ENCODE assay signal across 27 mouse cellular contexts in genomic region chr1:40432169-40432568, GRCm38 (mm10). TPM values are rescaled to one million over a fixed set of nuclear protein-coding genes. Genes with fewer than 3 reads are reported as not detected.
"Had no signal": no experiment of that assay in that cellular context is flagged by ENCODE, and none has a peak within 500 bp of the region (broad histone marks: within the 10 kb centered on the region; RNA-seq: fewer than 3 reads in every experiment).

No protein-coding gene starts in this region.

- DNase-seq: gastrocnemius, adult 2 months; gastrocnemius, postnatal 10 days; gastrocnemius, postnatal 25 days; heart, adult 18-20 months; heart, postnatal 10 days; heart, postnatal 4 days; kidney, adult 11 months; kidney, adult 2 months; kidney, adult 9 months; kidney, postnatal 14 days; kidney, postnatal 36 days; layer of hippocampus, adult 9-11 months; layer of hippocampus, postnatal 36 days; left cerebral cortex, postnatal 4 days; liver, embryonic 13.5 days had no signal

- H3K4me3 ChIP-seq: gastrocnemius, adult 2 months; heart, embryonic 10.5 days; heart, embryonic 12.5 days; hindbrain, embryonic 10.5 days; hindbrain, embryonic 13.5 days; hindbrain, embryonic 15.5 days; kidney, embryonic 15.5 days; limb, embryonic 13.5 days; limb, embryonic 15.5 days; liver, embryonic 13.5 days had no signal

- H3K36me3 ChIP-seq: heart, embryonic 10.5 days; heart, embryonic 12.5 days; hindbrain, embryonic 10.5 days; hindbrain, embryonic 13.5 days; hindbrain, embryonic 15.5 days; kidney, embryonic 15.5 days; limb, embryonic 13.5 days; limb, embryonic 15.5 days; liver, embryonic 13.5 days had no signal

- H3K4me2 ChIP-seq: heart, embryonic 12.5 days; hindbrain, embryonic 13.5 days; hindbrain, embryonic 15.5 days; kidney, embryonic 15.5 days; limb, embryonic 13.5 days; limb, embryonic 15.5 days had no signal

- H3K4me1 ChIP-seq: heart, embryonic 10.5 days; heart, embryonic 12.5 days; hindbrain, embryonic 10.5 days; hindbrain, embryonic 13.5 days; hindbrain, embryonic 15.5 days; kidney, embryonic 15.5 days; limb, embryonic 13.5 days; limb, embryonic 15.5 days had no signal

- H3K9ac ChIP-seq: heart, embryonic 12.5 days; hindbrain, embryonic 13.5 days; hindbrain, embryonic 15.5 days; kidney, embryonic 15.5 days; limb, embryonic 13.5 days; limb, embryonic 15.5 days had no signal

- H3K27me3 ChIP-seq: heart, embryonic 12.5 days; hindbrain, embryonic 13.5 days; hindbrain, embryonic 15.5 days; kidney, embryonic 15.5 days; limb, embryonic 13.5 days; limb, embryonic 15.5 days; liver, embryonic 13.5 days had no signal

- H3K9me3 ChIP-seq: heart, embryonic 10.5 days; heart, embryonic 12.5 days; hindbrain, embryonic 10.5 days; hindbrain, embryonic 13.5 days; hindbrain, embryonic 15.5 days; kidney, embryonic 15.5 days; limb, embryonic 13.5 days; limb, embryonic 15.5 days; liver, embryonic 13.5 days had no signal

- H3K27ac ChIP-seq: gastrocnemius, adult 2 months; heart, embryonic 10.5 days; hindbrain, embryonic 10.5 days; hindbrain, embryonic 13.5 days; hindbrain, embryonic 15.5 days; hindbrain, postnatal 0 days; kidney, embryonic 15.5 days; kidney, postnatal 0 days; limb, embryonic 13.5 days; limb, embryonic 15.5 days had no signal

- ATAC-seq: hindbrain, postnatal 0 days; intestine, embryonic 16.5 days had no signal

RNA-seq across cellular contexts. Expression of gene Il1rl1, which starts 2.8 kb away (rescaled TPM):
- polyA plus RNA-seq: hindbrain, embryonic 13.5 days; hindbrain, embryonic 15.5 days had no signal

RNA-seq across cellular contexts. Expression of gene Il18r1, which starts 33.2 kb away (rescaled TPM):
- polyA plus RNA-seq: heart, embryonic 10.5 days; heart, embryonic 12.5 days; hindbrain, embryonic 10.5 days; hindbrain, embryonic 13.5 days; hindbrain, embryonic 15.5 days; hindbrain, postnatal 0 days; limb, embryonic 11.5 days had no signal
